Comparison of ENCODE assay signal across 9 mouse cellular contexts in genomic region chr5:44593522-44594218, GRCm38 (mm10).
DNase-seq lines count a peak whose midpoint lies in the region; ATAC-seq and TF ChIP-seq lines count a peak whose summit lies in the region.
"Had no signal": no experiment of that assay in that cellular context is flagged by ENCODE, and none has a peak within 500 bp of the region (broad histone marks: within the 10 kb centered on the region; RNA-seq: fewer than 3 reads in every experiment).

No protein-coding gene starts in this region.

- H3K27me3 ChIP-seq in forebrain, postnatal 0 days (ENCODE audit: insufficient read depth, low read length): no peaks in the 10 kb centered on the region
- no peaks in the 10 kb centered on the region for H3K27me3 ChIP-seq in midbrain, postnatal 0 days (ENCODE audit: insufficient read depth, low read length)
- H3K27me3 ChIP-seq: liver, embryonic 15.5 days had no signal

- H3K9me3 ChIP-seq in forebrain, postnatal 0 days (ENCODE audit: low read length): no peaks in the 10 kb centered on the region
- H3K9me3 ChIP-seq in midbrain, postnatal 0 days (ENCODE audit: low read length): no peaks in the 10 kb centered on the region
- H3K9me3 ChIP-seq: liver, embryonic 15.5 days had no signal

- no peaks in the 10 kb centered on the region for H3K36me3 ChIP-seq in forebrain, postnatal 0 days (ENCODE audit: insufficient read depth)
- no peaks in the 10 kb centered on the region for H3K36me3 ChIP-seq in midbrain, postnatal 0 days (ENCODE audit: insufficient read depth, low read length)
- H3K36me3 ChIP-seq: liver, embryonic 15.5 days had no signal

- no peak overlapping the region for H3K4me3 ChIP-seq in forebrain, postnatal 0 days (ENCODE audit: low read depth, low read length)
- no peak overlapping the region for H3K4me3 ChIP-seq in midbrain, postnatal 0 days (ENCODE audit: low read depth, low read length)
- H3K4me3 ChIP-seq: liver, embryonic 15.5 days had no signal

- ATAC-seq in frontal cortex, adult (ENCODE audit: low TSS enrichment): peak; percentile 89
- peak; percentile 71 for ATAC-seq in forebrain, postnatal 0 days
- ATAC-seq in midbrain, postnatal 0 days (ENCODE audit: low FRiP score): no peak; the same call in 1 of the 2 replicates

- peak overlapping the region; percentile 28; the same call in 1 of the 2 replicates for H3K9ac ChIP-seq in forebrain, postnatal 0 days
- no peak overlapping the region for H3K9ac ChIP-seq in midbrain, postnatal 0 days (replicated peaks; ENCODE audit: low read length, poor library complexity, severe bottlenecking)
- H3K9ac ChIP-seq: liver, embryonic 15.5 days had no signal

- H3K4me2 ChIP-seq in forebrain, postnatal 0 days (ENCODE audit: low read depth): no peak overlapping the region
- H3K4me2 ChIP-seq in midbrain, postnatal 0 days (ENCODE audit: low read depth, low read length, poor library complexity, severe bottlenecking): peak overlapping the region; percentile 22
- H3K4me2 ChIP-seq: liver, embryonic 15.5 days had no signal

- DNase-seq in frontal cortex, postnatal 14 days (ENCODE audit: low spot score in 2 of 2): no peak
- DNase-seq in NIH3T3 (ENCODE audit: low read depth): peak; percentile 4
- peak; percentile 60 for DNase-seq in forebrain, postnatal 0 days
- peak; percentile 11 to 36 for DNase-seq in layer of hippocampus, adult 8-10 months (ENCODE audit: low spot score in 2 of 2)
- DNase-seq in midbrain, postnatal 0 days (ENCODE audit: low spot score): peak; percentile 66
- DNase-seq in T-cell, adult 2 months (ENCODE audit: low spot score): no peak
- DNase-seq in B cell, adult 2 months: no peak

- WGBS in forebrain, postnatal 0 days: 43% methylated on average over 15 of the region's 15 CpGs
- 48% methylated on average over 15 of the region's 15 CpGs for WGBS in midbrain, postnatal 0 days

- peak overlapping the region; percentile 77 for H3K27ac ChIP-seq in forebrain, postnatal 0 days (ENCODE audit: low read depth, low read length)
- H3K27ac ChIP-seq in midbrain, postnatal 0 days (ENCODE audit: low read depth, low read length): peak overlapping the region; percentile 60
- H3K27ac ChIP-seq: liver, embryonic 15.5 days had no signal

- no peak for TF ChIP-seq CTCF in forebrain, postnatal 0 days (IDR thresholded peaks at IDR 0.05; ENCODE audit: low read depth)
- no peak for TF ChIP-seq CTCF in midbrain, postnatal 0 days (IDR thresholded peaks at IDR 0.05)

- H3K4me1 ChIP-seq in forebrain, postnatal 0 days (ENCODE audit: insufficient read depth): peaks cover 15% of the 10 kb centered on the region
- H3K4me1 ChIP-seq in midbrain, postnatal 0 days (ENCODE audit: insufficient read depth, low read length): peaks cover 8% of the 10 kb centered on the region; the same call in 1 of the 2 replicates
- H3K4me1 ChIP-seq: liver, embryonic 15.5 days had no signal

Comparison
In these comparisons a context has a peak if more than half of its experiments do, and no peak if none do; other contexts are left out.
1. DNase-seq: peak in NIH3T3 (single experiment), forebrain, postnatal 0 days (single experiment), layer of hippocampus, adult 8-10 months (2 of 2) and midbrain, postnatal 0 days (single experiment); none in frontal cortex, postnatal 14 days (0 of 2), T-cell, adult 2 months (single experiment) and B cell, adult 2 months (0 of 2).